Mouse (Mus musculus): ENCODE results near the gene Nsun5. TPM values are rescaled to one million over a fixed set of nuclear protein-coding genes. Genes with fewer than 3 reads are reported as not detected.
"Not testable (repeated sequence)": the region's sequence is repeated elsewhere in the genome, so short reads cannot be mapped to it uniquely, and the experiment has no call there.

Gene Nsun5
- polyA plus RNA-seq, 1 experiment from 2014 or later: 28.8 TPM

- Histone ChIP-seq H3K27me3 (replicated peaks; ENCODE audit: control insufficient read depth, insufficient read depth, low read length) (no peaks in the 10 kb centered on the region), H3K4me3 (ENCODE audit: low read depth, low read length) (no peak overlapping the region), H3K4me2 (ENCODE audit: low read length) (no peak overlapping the region), H3K4me1 (replicated peaks; ENCODE audit: control insufficient read depth, insufficient read depth, low read length) (no peaks in the 10 kb centered on the region), H3K36me3 (ENCODE audit: control insufficient read depth, insufficient read depth, low read length) (no peaks in the 10 kb centered on the region), H3K9me3 (ENCODE audit: control insufficient read depth, low read length) (no peaks in the 10 kb centered on the region), H3K9ac (ENCODE audit: low read length) (no peak overlapping the region), H3K27ac (ENCODE audit: low read depth) (no peak overlapping the region)
- WGBS: 86% methylated on average over 3 of the region's 3 CpGs
- ATAC-seq (replicated peaks; ENCODE audit: low FRiP score, low TSS enrichment, low read depth): no peak
- DNase-seq (ENCODE audit: low spot score): no peak
Observed at GRCm38 (mm10) chr5:135362572-135362971, 7.2 kb upstream of the Nsun5 start.

DNA sequence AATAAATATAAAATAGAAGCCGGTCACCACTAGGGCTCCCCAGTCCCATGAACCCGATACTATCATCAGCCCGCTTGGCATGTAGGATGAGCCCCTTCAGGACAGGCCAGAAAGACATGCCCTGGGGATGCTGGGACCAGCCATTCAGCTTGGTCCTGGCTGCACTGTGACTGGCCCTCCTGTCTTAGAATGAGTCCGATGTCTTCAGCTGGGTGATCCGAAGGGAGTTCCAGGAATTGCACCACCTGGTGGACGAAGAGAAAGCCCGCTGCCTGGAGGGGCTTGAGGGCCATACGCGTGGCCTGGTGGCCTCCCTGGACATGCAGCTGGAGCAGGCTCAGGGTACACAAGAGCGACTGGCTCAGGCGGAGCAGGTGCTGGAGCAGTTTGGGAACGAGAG is 6.2 kb upstream of the Nsun5 start:
- H3K4me3 ChIP-seq (ENCODE audit: low read depth, low read length): no peak overlapping the region
- 36% methylated on average over 12 of the region's 12 CpGs for whole genome bisulfite sequencing
- no peaks in the 10 kb centered on the region for H3K36me3 ChIP-seq (ENCODE audit: control insufficient read depth, insufficient read depth, low read length)
- peak; percentile 75; the same call in 1 of the 2 replicates for ATAC-seq (replicated peaks; ENCODE audit: low FRiP score, low TSS enrichment, low read depth)
- H3K27me3 ChIP-seq (replicated peaks; ENCODE audit: control insufficient read depth, insufficient read depth, low read length): no peaks in the 10 kb centered on the region
- no peaks in the 10 kb centered on the region for H3K9me3 ChIP-seq (ENCODE audit: control insufficient read depth, low read length)
- DNase-seq (ENCODE audit: low spot score): peak; percentile 61
- H3K9ac ChIP-seq (ENCODE audit: low read length): no peak overlapping the region
- no peaks in the 10 kb centered on the region for H3K4me1 ChIP-seq (replicated peaks; ENCODE audit: control insufficient read depth, insufficient read depth, low read length)
- no peak overlapping the region for H3K27ac ChIP-seq (ENCODE audit: low read depth)
- no peak overlapping the region for H3K4me2 ChIP-seq (ENCODE audit: low read length)

GRCm38 (mm10) chr5:135367841-135368240 is 1.9 kb upstream of the Nsun5 start:
- Histone ChIP-seq H3K4me3 (ENCODE audit: low read depth, low read length) (no peak overlapping the region), H3K9ac (ENCODE audit: low read length) (no peak overlapping the region), H3K4me1 (replicated peaks; ENCODE audit: control insufficient read depth, insufficient read depth, low read length) (peaks cover 11% of the 10 kb centered on the region), H3K9me3 (ENCODE audit: control insufficient read depth, low read length) (no peaks in the 10 kb centered on the region), H3K27me3 (replicated peaks; ENCODE audit: control insufficient read depth, insufficient read depth, low read length) (no peaks in the 10 kb centered on the region), H3K4me2 (ENCODE audit: low read length) (no peak overlapping the region), H3K27ac (ENCODE audit: low read depth) (no peak overlapping the region), H3K36me3 (ENCODE audit: control insufficient read depth, insufficient read depth, low read length) (peaks cover 10% of the 10 kb centered on the region)
- no peak for DNase-seq (ENCODE audit: low spot score)
- 59% methylated on average over 6 of the region's 6 CpGs for WGBS
- ATAC-seq (replicated peaks; ENCODE audit: low FRiP score, low TSS enrichment, low read depth): no peak

DNA sequence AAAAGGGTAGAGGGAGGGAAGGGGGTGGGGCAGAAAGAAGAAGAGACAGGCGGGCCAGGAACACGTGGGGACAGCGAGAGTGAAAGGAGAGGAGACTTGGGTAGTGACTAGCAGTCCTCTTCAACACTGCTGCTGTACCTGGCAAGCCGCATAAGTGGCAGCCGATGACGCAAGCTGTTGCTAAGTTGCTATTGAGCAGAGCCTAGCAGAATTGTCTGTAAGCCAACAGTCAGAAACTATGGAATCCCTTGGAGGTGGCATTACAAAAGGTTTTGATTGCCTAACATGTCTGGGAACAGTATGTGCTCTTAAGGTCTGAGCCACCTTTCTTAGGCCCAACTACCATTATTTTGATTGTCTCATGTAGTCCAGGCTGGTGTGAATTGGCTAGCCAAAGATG is 1.4 kb upstream of the Nsun5 start:
- H3K4me2 ChIP-seq (ENCODE audit: low read length): no peak overlapping the region
- H3K4me3 ChIP-seq (ENCODE audit: low read depth, low read length): no peak overlapping the region
- peaks cover 11% of the 10 kb centered on the region for H3K4me1 ChIP-seq (replicated peaks; ENCODE audit: control insufficient read depth, insufficient read depth, low read length)
- no peak overlapping the region for H3K9ac ChIP-seq (ENCODE audit: low read length)
- DNase-seq (ENCODE audit: low spot score) (no peak), ATAC-seq (replicated peaks; ENCODE audit: low FRiP score, low TSS enrichment, low read depth) (no peak)
- H3K27me3 ChIP-seq (replicated peaks; ENCODE audit: control insufficient read depth, insufficient read depth, low read length): no peaks in the 10 kb centered on the region
- H3K27ac ChIP-seq (ENCODE audit: low read depth): no peak overlapping the region
- no peaks in the 10 kb centered on the region for H3K9me3 ChIP-seq (ENCODE audit: control insufficient read depth, low read length)
- WGBS: 83% methylated on average over 6 of the region's 6 CpGs
- H3K36me3 ChIP-seq (ENCODE audit: control insufficient read depth, insufficient read depth, low read length): peaks cover 14% of the 10 kb centered on the region

DNA sequence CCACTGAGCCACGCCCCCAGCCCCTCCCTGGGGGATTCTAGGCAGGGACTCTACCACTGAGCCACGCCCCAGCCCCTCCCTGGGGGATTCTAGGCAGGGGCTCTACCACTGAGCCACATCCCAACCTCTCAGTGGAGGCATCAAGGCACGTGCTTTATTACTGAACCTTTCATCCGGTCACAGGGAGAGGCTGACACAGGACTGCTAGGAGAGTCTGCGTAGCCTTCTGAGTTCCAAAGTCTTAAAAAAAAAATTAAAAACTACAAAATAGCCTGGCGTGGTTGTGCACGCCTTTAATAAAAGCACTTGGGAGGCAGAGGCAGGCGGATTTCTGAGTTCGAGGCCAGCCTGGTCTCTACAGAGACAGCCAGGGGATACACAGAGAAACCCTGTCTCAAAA is 557 bp upstream of the Nsun5 start:
- not testable (repeated sequence) for ATAC-seq (replicated peaks; ENCODE audit: low FRiP score, low TSS enrichment, low read depth); H3K9me3 ChIP-seq (ENCODE audit: control insufficient read depth, low read length); H3K27me3 ChIP-seq (replicated peaks; ENCODE audit: control insufficient read depth, insufficient read depth, low read length); DNase-seq (ENCODE audit: low spot score)
- Histone ChIP-seq H3K36me3 (ENCODE audit: control insufficient read depth, insufficient read depth, low read length) (peaks cover 23% of the 10 kb centered on the region), H3K9ac (ENCODE audit: low read length) (peak overlapping the region; percentile 76), H3K4me2 (ENCODE audit: low read length) (peak overlapping the region; percentile 84), H3K4me3 (ENCODE audit: low read depth, low read length) (peak overlapping the region; percentile 94), H3K4me1 (replicated peaks; ENCODE audit: control insufficient read depth, insufficient read depth, low read length) (peaks cover 11% of the 10 kb centered on the region), H3K27ac (ENCODE audit: low read depth) (peak overlapping the region; percentile 67)
- WGBS: 58% methylated on average over 9 of the region's 9 CpGs

- Histone ChIP-seq H3K9me3 (ENCODE audit: control insufficient read depth, low read length) (no peaks in the 10 kb centered on the region), H3K4me2 (ENCODE audit: low read length) (no peak overlapping the region), H3K4me3 (ENCODE audit: low read depth, low read length) (no peak overlapping the region), H3K27ac (ENCODE audit: low read depth) (no peak overlapping the region), H3K27me3 (replicated peaks; ENCODE audit: control insufficient read depth, insufficient read depth, low read length) (no peaks in the 10 kb centered on the region), H3K36me3 (ENCODE audit: control insufficient read depth, insufficient read depth, low read length) (peaks cover 43% of the 10 kb centered on the region), H3K4me1 (replicated peaks; ENCODE audit: control insufficient read depth, insufficient read depth, low read length) (peaks cover 11% of the 10 kb centered on the region), H3K9ac (ENCODE audit: low read length) (no peak overlapping the region)
- no peak for DNase-seq (ENCODE audit: low spot score)
- ATAC-seq (replicated peaks; ENCODE audit: low FRiP score, low TSS enrichment, low read depth): no peak
- WGBS: 94% methylated on average over 13 of the region's 13 CpGs
Observed at GRCm38 (mm10) chr5:135371195-135371594, 1.4 kb downstream of the Nsun5 start.

DNA sequence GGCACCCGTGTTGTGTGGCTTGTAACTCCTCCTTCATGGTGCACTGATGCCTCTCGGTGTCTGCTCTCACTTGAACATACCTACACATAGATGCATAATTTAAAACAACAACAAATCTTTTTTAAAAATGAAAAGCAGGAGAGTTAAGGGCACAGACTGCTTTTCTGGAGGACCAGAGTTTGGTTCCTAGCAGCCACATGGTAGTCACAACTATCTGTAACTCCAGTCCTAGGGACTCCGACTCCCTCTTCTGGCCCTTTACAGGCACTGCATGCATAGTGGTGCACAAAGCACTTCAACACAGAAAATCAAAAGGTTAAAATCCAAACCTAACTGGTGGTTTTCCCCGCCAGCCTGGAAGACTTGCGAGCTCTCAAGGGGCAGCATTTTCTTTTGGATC is 3.8 kb downstream of the Nsun5 start:
- H3K4me1 ChIP-seq (replicated peaks; ENCODE audit: control insufficient read depth, insufficient read depth, low read length): peaks cover 11% of the 10 kb centered on the region
- no peak overlapping the region for H3K27ac ChIP-seq (ENCODE audit: low read depth)
- no peaks in the 10 kb centered on the region for H3K27me3 ChIP-seq (replicated peaks; ENCODE audit: control insufficient read depth, insufficient read depth, low read length)
- H3K9me3 ChIP-seq (ENCODE audit: control insufficient read depth, low read length): no peaks in the 10 kb centered on the region
- H3K36me3 ChIP-seq (ENCODE audit: control insufficient read depth, insufficient read depth, low read length): peaks cover 65% of the 10 kb centered on the region
- no peak overlapping the region for H3K9ac ChIP-seq (ENCODE audit: low read length)
- H3K4me3 ChIP-seq (ENCODE audit: low read depth, low read length): no peak overlapping the region
- no peak overlapping the region for H3K4me2 ChIP-seq (ENCODE audit: low read length)
- ATAC-seq (replicated peaks; ENCODE audit: low FRiP score, low TSS enrichment, low read depth) (no peak), DNase-seq (ENCODE audit: low spot score) (no peak)
- WGBS: 96% methylated on average over 5 of the region's 5 CpGs

DNA sequence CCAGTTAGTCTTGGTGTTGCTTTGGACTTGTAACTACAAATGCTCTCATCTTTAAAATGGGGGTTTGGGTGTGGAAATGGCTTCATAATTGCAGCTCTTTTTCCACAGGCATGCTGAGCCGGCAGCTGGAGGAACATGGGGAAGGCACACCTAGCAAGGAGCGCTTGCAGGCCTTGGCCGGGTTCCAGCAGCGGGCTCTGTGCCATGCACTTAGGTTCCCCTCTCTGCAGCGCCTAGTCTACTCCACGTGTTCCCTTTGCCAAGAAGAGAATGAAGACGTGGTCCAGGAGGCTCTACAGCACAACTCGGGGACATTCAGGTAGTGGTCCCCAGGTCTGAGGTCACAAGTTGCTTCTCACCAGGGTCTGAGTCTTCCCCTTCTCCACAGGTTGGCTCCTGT is 5.4 kb downstream of the Nsun5 start:
- Histone ChIP-seq H3K27ac (ENCODE audit: low read depth) (no peak overlapping the region), H3K9ac (ENCODE audit: low read length) (no peak overlapping the region), H3K4me1 (replicated peaks; ENCODE audit: control insufficient read depth, insufficient read depth, low read length) (peaks cover 8% of the 10 kb centered on the region), H3K36me3 (ENCODE audit: control insufficient read depth, insufficient read depth, low read length) (peaks cover 80% of the 10 kb centered on the region), H3K9me3 (ENCODE audit: control insufficient read depth, low read length) (no peaks in the 10 kb centered on the region), H3K27me3 (replicated peaks; ENCODE audit: control insufficient read depth, insufficient read depth, low read length) (no peaks in the 10 kb centered on the region), H3K4me3 (ENCODE audit: low read depth, low read length) (no peak overlapping the region), H3K4me2 (ENCODE audit: low read length) (no peak overlapping the region)
- ATAC-seq (replicated peaks; ENCODE audit: low FRiP score, low TSS enrichment, low read depth) (no peak), DNase-seq (ENCODE audit: low spot score) (no peak)
- 72% methylated on average over 8 of the region's 8 CpGs for WGBS

DNA sequence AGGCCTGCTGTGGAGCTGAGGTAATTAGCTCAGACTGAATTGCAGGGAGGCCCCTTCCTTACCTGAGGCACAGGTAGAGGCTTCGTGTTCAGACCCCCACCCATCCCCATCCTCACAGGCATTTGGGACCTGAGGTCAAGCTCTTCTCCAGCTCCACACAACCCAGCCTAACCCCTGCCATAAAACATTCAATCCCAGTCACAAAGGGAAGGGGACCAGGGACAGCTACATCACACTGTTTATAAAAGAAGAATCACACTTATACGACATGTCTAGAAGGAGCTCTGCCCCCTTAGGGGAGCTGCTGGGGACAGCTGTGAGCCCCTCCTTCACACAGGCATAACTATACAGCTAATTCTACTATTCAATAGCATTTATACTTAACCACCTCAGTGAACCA is 6.6 kb downstream of the Nsun5 start:
- Histone ChIP-seq H3K36me3 (ENCODE audit: control insufficient read depth, insufficient read depth, low read length) (peaks cover 92% of the 10 kb centered on the region), H3K9ac (ENCODE audit: low read length) (no peak overlapping the region), H3K27ac (ENCODE audit: low read depth) (no peak overlapping the region), H3K4me2 (ENCODE audit: low read length) (no peak overlapping the region), H3K4me3 (ENCODE audit: low read depth, low read length) (no peak overlapping the region), H3K4me1 (replicated peaks; ENCODE audit: control insufficient read depth, insufficient read depth, low read length) (no peaks in the 10 kb centered on the region), H3K9me3 (ENCODE audit: control insufficient read depth, low read length) (no peaks in the 10 kb centered on the region), H3K27me3 (replicated peaks; ENCODE audit: control insufficient read depth, insufficient read depth, low read length) (no peaks in the 10 kb centered on the region)
- WGBS: 52% methylated on average over 2 of the region's 2 CpGs
- DNase-seq (ENCODE audit: low spot score): no peak
- no peak for ATAC-seq (replicated peaks; ENCODE audit: low FRiP score, low TSS enrichment, low read depth)

Data from intestine, embryonic 14.5 days (tissue).